Mouse (Mus musculus) c-Kit-positive CD71-negative TER-119-negative erythroid progenitor cells, embryonic 14.5 days (primary cell): Measurements from ENCODE around the gene C8g.
A peak's percentile ranks its signal among the peaks of the same experiment; 100 is the strongest.

Experiments used
- DNase-seq: peaks from one replicate; pipeline ENCODE4 v3.0.0-alpha.2; 2013; ENCODE audit warnings: low read depth

Gene C8g

GRCm38 (mm10) chr2:25467606-25468303 lies 33.8 kb downstream of the C8g start:
- DNase-seq = no peak

- no peak for DNase-seq
Measured at GRCm38 (mm10) chr2:25465816-25466635, 35.5 kb downstream of the C8g start.

- DNase-seq = no peak
Measured at GRCm38 (mm10) chr2:25465256-25465655, 36.3 kb downstream of the C8g start.

- no peak for DNase-seq
Measured at GRCm38 (mm10) chr2:25463630-25464029, 37.9 kb downstream of the C8g start.

GRCm38 (mm10) chr2:25461407-25461806 lies 40.1 kb downstream of the C8g start:
- DNase-seq = no peak

GRCm38 (mm10) chr2:25460551-25461309 lies 40.8 kb downstream of the C8g start, which contains the start of gene Paxx:
Gene Paxx (minus strand): TSS chr2:25461094.
- peak; percentile 98 for DNase-seq

- no peak for DNase-seq
Measured at GRCm38 (mm10) chr2:25460135-25460534, 41.4 kb downstream of the C8g start.

GRCm38 (mm10) chr2:25458911-25459310 lies 42.6 kb downstream of the C8g start:
- no peak for DNase-seq

- no peak for DNase-seq
Measured at GRCm38 (mm10) chr2:25457022-25457896, 44.3 kb downstream of the C8g start.

DNA sequence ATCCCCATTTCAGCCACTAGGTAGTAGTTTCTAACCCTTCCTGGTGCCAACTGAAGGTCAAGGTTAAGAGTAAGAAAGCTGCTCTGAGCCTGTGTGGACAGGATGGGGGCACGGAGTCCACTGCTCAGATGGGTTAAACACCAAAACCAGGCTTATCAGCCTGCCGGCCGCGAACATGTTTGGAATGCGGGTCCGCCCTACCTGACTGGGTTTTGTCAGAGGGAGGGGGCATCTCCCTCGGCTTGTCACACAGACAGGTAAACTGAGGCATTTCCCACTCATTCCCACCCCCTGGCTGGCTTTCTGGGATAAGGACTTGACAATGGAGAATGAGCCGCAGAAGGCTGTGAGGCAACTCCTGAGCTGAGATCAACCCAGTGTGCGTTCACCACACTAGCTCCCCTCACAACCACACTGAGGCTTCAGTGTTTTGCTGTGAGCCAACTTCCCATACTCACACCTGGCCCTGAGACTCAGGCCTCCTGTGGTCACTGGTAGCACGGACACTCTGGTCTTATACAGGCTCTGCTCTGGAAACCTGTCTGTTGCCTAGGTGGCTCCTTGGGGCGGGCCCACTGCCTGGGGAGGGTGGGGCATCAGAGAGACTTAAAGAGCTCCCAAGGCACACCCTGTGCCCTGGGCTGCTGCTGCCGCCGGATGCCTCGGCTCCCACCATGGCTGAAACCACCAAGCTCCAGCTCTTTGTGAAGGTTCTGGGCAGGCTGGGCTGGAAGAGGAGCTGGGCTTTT lies 45.1 kb downstream of the C8g start, which contains the start of gene Clic3:
Gene Clic3, plus strand, starts transcription at position 634 of the 749 bp plus-strand sequence.
- no peak for DNase-seq

- DNase-seq = no peak
Measured at GRCm38 (mm10) chr2:25452951-25453350, 48.6 kb downstream of the C8g start.

- no peak for DNase-seq
Measured at GRCm38 (mm10) chr2:25450853-25451647, 50.5 kb downstream of the C8g start.
